Mouse (Mus musculus) heart, embryonic 15.5 days (tissue): Measurements from ENCODE around the gene Fer. TPM values are rescaled to one million over a fixed set of nuclear protein-coding genes. Genes with fewer than 3 reads are reported as not detected.

ENCODE experiments used
- ATAC-seq: fragments of 200-750 bp; cut with Nextera tagmentation; replicated peaks from 2 replicates; pipeline ENCODE4 v1.8.0; 2017; ENCODE audit warnings: low read depth, moderate TSS enrichment; ENCODE audit not compliant: insufficient number of reproducible peaks, insufficient read depth, low FRiP score
- H3K27ac ChIP-seq: fragments of 300-500 bp; sonication (generic); 2 replicates; pipeline ENCODE4 v1.5.1; 2015; ENCODE audit warnings: mild to moderate bottlenecking, inconsistent platforms
- H3K27me3 ChIP-seq: fragments of 300-500 bp; sonication (generic); 2 replicates; pipeline ENCODE4 v1.6.1; 2015; ENCODE audit warnings: inconsistent platforms
- H3K36me3 ChIP-seq: fragments of 300-500 bp; sonication (generic); 2 replicates; pipeline ENCODE4 v1.6.1; 2015; ENCODE audit warnings: mild to moderate bottlenecking, inconsistent platforms
- H3K4me1 ChIP-seq: fragments of 300-500 bp; sonication (generic); replicated peaks from 2 replicates; pipeline ENCODE4 v1.6.1; 2015; ENCODE audit warnings: inconsistent platforms
- H3K4me2 ChIP-seq: fragments of 300-500 bp; sonication (generic); 2 replicates; pipeline ENCODE4 v1.6.1; 2015; ENCODE audit warnings: inconsistent platforms, mild to moderate bottlenecking, moderate library complexity
- H3K4me3 ChIP-seq: fragments of 300-500 bp; sonication (generic); 2 replicates; pipeline ENCODE4 v1.5.1; 2015; ENCODE audit warnings: mild to moderate bottlenecking, inconsistent platforms
- H3K9ac ChIP-seq: fragments of 300-500 bp; sonication (generic); 2 replicates; pipeline ENCODE4 v1.6.1; 2015; ENCODE audit warnings: mild to moderate bottlenecking, inconsistent platforms
- H3K9me3 ChIP-seq: fragments of 300-500 bp; sonication (generic); replicated peaks from 2 replicates; pipeline ENCODE4 v1.6.1; 2016; ENCODE audit warnings: inconsistent platforms
- WGBS: fragments of 180-500 bp; shearing (Covaris S2); methylation state at CpG from one replicate; pipeline ENCODE4 v1.1.7; 2015; ENCODE audit warnings: mixed read lengths; 5-methylcytosine and 5-hydroxymethylcytosine counted together
- polyA plus RNA-seq: library from polyadenylated mRNA; unstranded; fragments of >200 nt; fragmentation: Nextera tagmentation; extraction: Ambion mirVana; gene quantifications from 2 replicates; pipeline ENCODE4 v1.2.1, GENCODE M21; 2015

Gene Fer
- polyA plus RNA-seq = 20.5 and 24.4 TPM in 2 replicates

GRCm38 (mm10) chr17:63863012-63863630 is at the start of gene Fer:
TSS of gene Fer (plus strand) at chr17:63863062.
- peaks cover 9% of the 10 kb centered on the region; the same call in 1 of the 2 replicates for H3K4me1 ChIP-seq
- H3K9me3 ChIP-seq = no peaks in the 10 kb centered on the region
- peak within 1 kb of the TSS; percentile 73 for H3K9ac ChIP-seq
- peak within 1 kb of the TSS; percentile 71 for H3K4me3 ChIP-seq
- peak within 1 kb of the TSS; percentile 85 for H3K27ac ChIP-seq
- no peaks in the 10 kb centered on the region for H3K27me3 ChIP-seq
- peak within 1 kb of the TSS; percentile 93 for H3K4me2 ChIP-seq
- WGBS = 1% methylated on average over 41 of the region's 41 CpGs
- peak; percentile 50 for ATAC-seq
- no peaks in the 10 kb centered on the region for H3K36me3 ChIP-seq

GRCm38 (mm10) chr17:63813552-63813951 is 49.3 kb upstream of the Fer start:
- H3K27ac ChIP-seq = no peak overlapping the region
- no peak overlapping the region for H3K4me3 ChIP-seq
- no peak for ATAC-seq
- H3K36me3 ChIP-seq = no peaks in the 10 kb centered on the region
- no peaks in the 10 kb centered on the region for H3K9me3 ChIP-seq
- H3K4me2 ChIP-seq = no peak overlapping the region
- peaks cover 6% of the 10 kb centered on the region for H3K4me1 ChIP-seq
- H3K27me3 ChIP-seq = no peaks in the 10 kb centered on the region
- no peak overlapping the region for H3K9ac ChIP-seq
- 83% methylated on average over 6 of the region's 6 CpGs for WGBS

- no peak for ATAC-seq
- H3K4me3 ChIP-seq = no peak overlapping the region
- H3K4me1 ChIP-seq = no peaks in the 10 kb centered on the region
- WGBS = 59% methylated on average over 10 of the region's 10 CpGs
- H3K9ac ChIP-seq = no peak overlapping the region
- H3K4me2 ChIP-seq = no peak overlapping the region
- no peak overlapping the region for H3K27ac ChIP-seq
- no peaks in the 10 kb centered on the region for H3K36me3 ChIP-seq
- H3K9me3 ChIP-seq = no peaks in the 10 kb centered on the region
- H3K27me3 ChIP-seq = no peaks in the 10 kb centered on the region
Measured at GRCm38 (mm10) chr17:63818444-63819027, 44.3 kb upstream of the Fer start.

GRCm38 (mm10) chr17:63824141-63824540 is 38.7 kb upstream of the Fer start:
- Histone ChIP-seq H3K4me1 (no peaks in the 10 kb centered on the region), H3K4me2 (no peak overlapping the region)
- ATAC-seq = no peak

GRCm38 (mm10) chr17:63826196-63826595 is 36.7 kb upstream of the Fer start:
- Histone ChIP-seq H3K4me1 (no peaks in the 10 kb centered on the region), H3K9ac (no peak overlapping the region), H3K27me3 (no peaks in the 10 kb centered on the region), H3K4me2 (no peak overlapping the region), H3K4me3 (no peak overlapping the region), H3K36me3 (no peaks in the 10 kb centered on the region), H3K9me3 (no peaks in the 10 kb centered on the region), H3K27ac (no peak overlapping the region)
- no peak for ATAC-seq
- 78% methylated on average over 8 of the region's 8 CpGs for WGBS

More at GRCm38 (mm10) chr17:63824141-63824540, 38.7 kb upstream of the Fer start:
- H3K9ac ChIP-seq = no peak overlapping the region
- no peaks in the 10 kb centered on the region for H3K27me3 ChIP-seq
- H3K9me3 ChIP-seq = no peaks in the 10 kb centered on the region
- H3K36me3 ChIP-seq = no peaks in the 10 kb centered on the region
- no peak overlapping the region for H3K4me3 ChIP-seq
- no peak overlapping the region for H3K27ac ChIP-seq
- 88% methylated on average over 4 of the region's 4 CpGs for WGBS

- 69% methylated on average over 7 of the region's 7 CpGs for WGBS
- no peaks in the 10 kb centered on the region for H3K27me3 ChIP-seq
- no peak overlapping the region for H3K27ac ChIP-seq
- ATAC-seq = no peak
- H3K4me3 ChIP-seq = no peak overlapping the region
- H3K36me3 ChIP-seq = no peaks in the 10 kb centered on the region
- H3K4me2 ChIP-seq = no peak overlapping the region
- no peaks in the 10 kb centered on the region for H3K4me1 ChIP-seq
- H3K9me3 ChIP-seq = no peaks in the 10 kb centered on the region
- no peak overlapping the region for H3K9ac ChIP-seq
Measured at GRCm38 (mm10) chr17:63826767-63827166, 36.1 kb upstream of the Fer start.

- Histone ChIP-seq H3K36me3 (no peaks in the 10 kb centered on the region), H3K4me3 (no peak overlapping the region), H3K27ac (no peak overlapping the region), H3K27me3 (no peaks in the 10 kb centered on the region), H3K4me1 (no peaks in the 10 kb centered on the region), H3K4me2 (no peak overlapping the region), H3K9me3 (no peaks in the 10 kb centered on the region), H3K9ac (no peak overlapping the region)
- ATAC-seq = no peak
- 58% methylated on average over 5 of the region's 5 CpGs for WGBS
Measured at GRCm38 (mm10) chr17:63828561-63829332, 34.1 kb upstream of the Fer start.

GRCm38 (mm10) chr17:63831550-63831949 is 31.3 kb upstream of the Fer start:
- Histone ChIP-seq H3K4me3 (no peak overlapping the region), H3K27ac (no peak overlapping the region), H3K4me2 (no peak overlapping the region), H3K9ac (no peak overlapping the region), H3K4me1 (no peaks in the 10 kb centered on the region), H3K9me3 (no peaks in the 10 kb centered on the region), H3K36me3 (no peaks in the 10 kb centered on the region), H3K27me3 (no peaks in the 10 kb centered on the region)
- no peak for ATAC-seq
- WGBS = 68% methylated on average over 4 of the region's 4 CpGs

GRCm38 (mm10) chr17:63836223-63836622 is 26.6 kb upstream of the Fer start:
- no peak overlapping the region for H3K27ac ChIP-seq
- no peaks in the 10 kb centered on the region for H3K9me3 ChIP-seq
- H3K36me3 ChIP-seq = no peaks in the 10 kb centered on the region
- no peaks in the 10 kb centered on the region for H3K27me3 ChIP-seq
- no peak for ATAC-seq
- no peak overlapping the region for H3K9ac ChIP-seq
- H3K4me2 ChIP-seq = no peak overlapping the region
- no peaks in the 10 kb centered on the region for H3K4me1 ChIP-seq
- 87% methylated on average over 2 of the region's 2 CpGs for WGBS
- H3K4me3 ChIP-seq = no peak overlapping the region

GRCm38 (mm10) chr17:63836641-63837040 is 26.2 kb upstream of the Fer start:
- no peak overlapping the region for H3K27ac ChIP-seq
- H3K36me3 ChIP-seq = no peaks in the 10 kb centered on the region
- no peak overlapping the region for H3K4me2 ChIP-seq
- WGBS = 69% methylated on average over 8 of the region's 8 CpGs
- H3K4me1 ChIP-seq = no peaks in the 10 kb centered on the region
- no peaks in the 10 kb centered on the region for H3K9me3 ChIP-seq
- H3K4me3 ChIP-seq = no peak overlapping the region
- H3K9ac ChIP-seq = no peak overlapping the region
- no peak for ATAC-seq
- no peaks in the 10 kb centered on the region for H3K27me3 ChIP-seq

GRCm38 (mm10) chr17:63838144-63838543 is 24.7 kb upstream of the Fer start:
- Histone ChIP-seq H3K4me2 (no peak overlapping the region), H3K4me3 (no peak overlapping the region), H3K9ac (no peak overlapping the region), H3K36me3 (no peaks in the 10 kb centered on the region), H3K27ac (no peak overlapping the region), H3K27me3 (no peaks in the 10 kb centered on the region), H3K4me1 (no peaks in the 10 kb centered on the region), H3K9me3 (no peaks in the 10 kb centered on the region)
- no peak for ATAC-seq
- 84% methylated on average over 8 of the region's 8 CpGs for WGBS
